Mouse (Mus musculus) frontal cortex, postnatal 36 days (tissue): ENCODE measurements around the gene Batf3.

ENCODE experiments used
- DNase-seq, 2 experiments: peaks; one replicate each; pipeline ENCODE4 v3.0.0; 2022; ENCODE audit warnings: low spot score in 2 of 2

Batf3 gene

GRCm38 (mm10) chr1:191086304-191086878 is 11.3 kb upstream of the Batf3 start:
- no peak for DNase-seq

- no peak for DNase-seq
Observed at GRCm38 (mm10) chr1:191086960-191087359, 10.7 kb upstream of the Batf3 start.

- no peak for DNase-seq
Observed at GRCm38 (mm10) chr1:191087955-191088354, 9.7 kb upstream of the Batf3 start.

- DNase-seq, result no peak
Observed at GRCm38 (mm10) chr1:191089355-191089754, 8.3 kb upstream of the Batf3 start.

GRCm38 (mm10) chr1:191092050-191092449 is 5.6 kb upstream of the Batf3 start:
- DNase-seq, result no peak

- DNase-seq, result peak; percentile 56 to 85
Observed at GRCm38 (mm10) chr1:191093578-191093977, 4.1 kb upstream of the Batf3 start.

- DNase-seq, result peak in 1 of 2 experiments; percentile 37
Observed at GRCm38 (mm10) chr1:191095019-191095418, 2.6 kb upstream of the Batf3 start.

GRCm38 (mm10) chr1:191096871-191097681 is 571 bp upstream of the Batf3 start:
- no peak for DNase-seq

- DNase-seq, result no peak
Observed at GRCm38 (mm10) chr1:191099114-191099513, 1.5 kb downstream of the Batf3 start.

- no peak for DNase-seq
Observed at GRCm38 (mm10) chr1:191099772-191100291, 2.2 kb downstream of the Batf3 start.

- no peak for DNase-seq
Observed at GRCm38 (mm10) chr1:191102730-191103370, 5.2 kb downstream of the Batf3 start.

GRCm38 (mm10) chr1:191105246-191105645 is 7.6 kb downstream of the Batf3 start:
- no peak for DNase-seq

- no peak for DNase-seq
Observed at GRCm38 (mm10) chr1:191107306-191107705, 9.7 kb downstream of the Batf3 start.

GRCm38 (mm10) chr1:191109907-191110306 is 12.3 kb downstream of the Batf3 start:
- no peak for DNase-seq

- no peak for DNase-seq
Observed at GRCm38 (mm10) chr1:191111146-191111545, 13.5 kb downstream of the Batf3 start.

- DNase-seq, result no peak
Observed at GRCm38 (mm10) chr1:191114868-191115267, 17.2 kb downstream of the Batf3 start.

GRCm38 (mm10) chr1:191115514-191116238 is 18.0 kb downstream of the Batf3 start:
- no peak for DNase-seq

GRCm38 (mm10) chr1:191122744-191123143 is 25.1 kb downstream of the Batf3 start:
- peak in 1 of 2 experiments; percentile 18 for DNase-seq

GRCm38 (mm10) chr1:191123696-191124095 is 26.0 kb downstream of the Batf3 start:
- DNase-seq, result no peak

- no peak for DNase-seq
Observed at GRCm38 (mm10) chr1:191124288-191124687, 26.6 kb downstream of the Batf3 start.

- DNase-seq, result peak in 1 of 2 experiments; percentile 37
Observed at GRCm38 (mm10) chr1:191125811-191126638, 28.4 kb downstream of the Batf3 start.
